Mouse (Mus musculus) gastrocnemius, postnatal 36 days (tissue): ENCODE results near the gene Defa34. TPM values are rescaled to one million over a fixed set of nuclear protein-coding genes. Genes with fewer than 3 reads are reported as not detected.
"Not testable (repeated sequence)": the region's sequence is repeated elsewhere in the genome, so short reads cannot be mapped to it uniquely, and the experiment has no call there.

ENCODE experiments used
- DNase-seq, 2 experiments: peaks; one replicate each; pipeline ENCODE4 v3.0.0; 2022
- intact Hi-C: fragments of 180-260 bp; cut with DNase I; formaldehyde crosslinking; loops from one replicate; pipeline ENCODE4 v1.15.1; 2025
- long read RNA-seq, 2 experiments: library from polyadenylated mRNA; stranded (forward); transcript quantifications; one replicate each; pipeline ENCODE4 v2.0.0; 2021
- total RNA-seq, 2 experiments: library from RNA; stranded (reverse); gene quantifications; 2 replicates each; pipeline ENCODE4 v1.2.3; 2021

Gene Defa34
- total RNA-seq: not detected
- long read RNA-seq, experiment 1: 0 reads
- long read RNA-seq, experiment 2: 0 reads

DNA sequence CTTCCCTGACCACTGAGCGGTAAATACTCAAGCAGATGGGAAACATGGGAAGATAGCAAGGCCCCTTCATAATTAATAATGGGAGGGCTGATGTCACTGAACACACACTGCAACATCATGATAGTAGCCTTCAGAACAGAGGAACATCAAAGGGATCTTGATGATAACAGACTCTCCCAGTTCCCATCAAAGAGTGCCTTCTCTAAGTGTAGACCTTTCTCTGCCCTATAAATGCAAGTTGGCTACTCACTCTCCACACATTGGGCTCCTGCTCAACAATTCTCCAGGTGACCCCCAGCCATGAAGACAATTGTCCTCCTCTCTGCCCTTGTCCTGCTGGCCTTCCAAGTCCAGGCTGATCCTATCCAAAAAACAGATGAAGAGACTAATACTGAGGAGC is at the start of gene Defa34:
Defa34 (plus strand) TSS at position 301 of the 400 bp plus-strand sequence.
- intact Hi-C loops, DNase-seq: not testable (repeated sequence)

DNA sequence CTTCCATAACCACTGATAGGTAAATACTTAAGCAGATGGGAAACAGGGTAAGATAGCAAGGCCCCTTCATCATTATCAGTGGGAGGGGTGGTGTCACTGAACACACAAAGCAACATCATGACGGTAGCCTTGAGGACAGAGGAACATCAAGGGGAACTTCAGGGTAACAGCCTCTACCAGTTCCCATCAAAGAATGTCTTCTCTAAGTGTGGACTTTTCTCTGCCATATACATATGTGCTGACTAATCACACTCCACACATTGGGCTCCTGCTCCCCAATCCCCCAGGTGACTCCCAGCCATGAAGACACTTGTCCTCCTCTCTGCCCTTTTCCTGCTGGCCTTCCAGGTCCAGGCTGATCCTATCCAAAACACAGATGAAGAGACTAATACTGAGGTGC is 47.7 kb upstream of the Defa34 start, which contains the start of gene Defa26:
Defa26 (plus strand) TSS at position 301 of the 400 bp plus-strand sequence.
- intact Hi-C loops: not testable (repeated sequence)

GRCm38 (mm10) chr8:21655480-21655879 is 10.1 kb upstream of the Defa34 start, which contains the start of gene Defa17:
Gene Defa17 (plus strand): TSS chr8:21655780.
- DNase-seq, intact Hi-C loops: not testable (repeated sequence)

More for the DNA sequence above, 47.7 kb upstream of the Defa34 start, which contains the start of gene Defa26:
- DNase-seq: not testable (repeated sequence)

- not testable (repeated sequence) for DNase-seq
Measured at GRCm38 (mm10) chr8:21703545-21703944, 37.9 kb downstream of the Defa34 start, which contains the start of gene AY761184. Gene AY761184 (minus strand): TSS chr8:21703645.

More at GRCm38 (mm10) chr8:21703545-21703944, 37.9 kb downstream of the Defa34 start, which contains the start of gene AY761184:
- intact Hi-C loops: not testable (repeated sequence)

Other genes with a start within 250 kb of the Defa34 start
- gene Defa36, start 238.4 kb upstream of the Defa34 start, total RNA-seq: not detected
- gene Gm7849, start 209.2 kb upstream of the Defa34 start, total RNA-seq: not detected
- not detected for gene Defa20, start 156.5 kb upstream of the Defa34 start, total RNA-seq
- gene Defa32, start 136.8 kb upstream of the Defa34 start, total RNA-seq: not detected
- not detected for gene Defa37, start 100.4 kb upstream of the Defa34 start, total RNA-seq
- not detected for gene Defa28, start 82.8 kb upstream of the Defa34 start, total RNA-seq
- not detected for gene Gm7861, start 71.3 kb upstream of the Defa34 start, total RNA-seq
- not detected for gene Defa26, start 47.6 kb upstream of the Defa34 start, total RNA-seq
- gene Defa17, start 10.0 kb upstream of the Defa34 start, total RNA-seq: not detected
- gene AY761184, start 37.8 kb downstream of the Defa34 start, total RNA-seq: not detected
- not detected for gene Defa24, start 68.7 kb downstream of the Defa34 start, total RNA-seq
- not detected for gene Defb50, start 157.7 kb downstream of the Defa34 start, total RNA-seq
- not detected for gene Defb2, start 174.1 kb downstream of the Defa34 start, total RNA-seq
- gene Defb10, start 193.1 kb downstream of the Defa34 start, total RNA-seq: not detected
- gene Defb9, start 219.6 kb downstream of the Defa34 start, total RNA-seq: not detected
- gene Defb11, start 240.6 kb downstream of the Defa34 start, total RNA-seq: not detected